Mouse (Mus musculus) G1E (cell line): ENCODE data around the gene Erf. TPM values are rescaled to one million over a fixed set of nuclear protein-coding genes. Genes with fewer than 3 reads are reported as not detected.

ENCODE experiments used
- ATAC-seq: 2 replicates; pipeline ENCODE4 v1.8.0; 2016; ENCODE audit warnings: mild to moderate bottlenecking; ENCODE audit not compliant: insufficient number of reproducible peaks, poor library complexity, low FRiP score, severe bottlenecking; ENCODE audit errors: extremely low read depth
- DNase-seq: peaks from one replicate; pipeline ENCODE4 v3.0.0; 2012; ENCODE audit warnings: low spot score
- H3K27me3 ChIP-seq: 2 replicates; pipeline ENCODE4 v1.6.1; 2012; ENCODE audit warnings: mild to moderate bottlenecking, low read length, inconsistent platforms; ENCODE audit not compliant: insufficient read depth
- H3K36me3 ChIP-seq: replicated peaks from 2 replicates; pipeline ENCODE3; 2012; ENCODE audit warnings: mild to moderate bottlenecking, inconsistent platforms
- H3K4me1 ChIP-seq: 2 replicates; pipeline ENCODE4 v1.6.1; 2012; ENCODE audit warnings: low read depth, low read length, inconsistent platforms, mixed read lengths; ENCODE audit not compliant: insufficient read depth
- H3K4me3 ChIP-seq: 2 replicates; pipeline ENCODE4 v1.5.1; 2012; ENCODE audit warnings: low read depth, mild to moderate bottlenecking, inconsistent platforms, low read length, moderate library complexity, mixed read lengths
- H3K9me3 ChIP-seq: replicated peaks from 2 replicates; pipeline ENCODE4 v1.6.1; 2012; ENCODE audit warnings: inconsistent platforms
- CTCF ChIP-seq: IDR thresholded peaks from 2 replicates; pipeline ENCODE4 v1.5.1; 2012; ENCODE audit warnings: low read depth, low read length, inconsistent platforms, mixed read lengths
- GATA1 ChIP-seq: IDR thresholded peaks from 2 replicates; pipeline ENCODE4 v1.6.1; 2012; ENCODE audit warnings: borderline replicate concordance, low read length, inconsistent platforms, mixed read lengths
- GATA2 ChIP-seq: IDR thresholded peaks from 2 replicates; pipeline ENCODE4 v1.6.1; 2012; ENCODE audit warnings: low read depth, low read length, inconsistent platforms, borderline replicate concordance
- POLR2AphosphoS5 ChIP-seq: IDR thresholded peaks from 2 replicates; pipeline ENCODE4 v1.6.1; 2012; ENCODE audit warnings: low read depth, low read length, inconsistent platforms; ENCODE audit not compliant: insufficient replicate concordance
- TAL1 ChIP-seq: conservative IDR thresholded peaks from 2 replicates; pipeline ENCODE4 v1.6.1; 2012; ENCODE audit warnings: low read depth, low read length, inconsistent platforms, mixed read lengths
- polyA plus RNA-seq: library from polyadenylated mRNA; stranded (reverse); fragments of >175 nt; gene quantifications from 2 replicates; pipeline ENCODE4 v1.2.3, GENCODE M21; 2012
- total RNA-seq, 2 experiments: library from RNA; stranded (forward) in 1 of 2; stranded (reverse) in 1 of 2; fragments of 200-1000 nt in 1 of 2; fragments of >200 nt in 1 of 2; fragmentation: Nextera tagmentation in 1 of 2; gene quantifications; 2 replicates each; pipeline ENCODE4 v1.2.3; 2014 to 2017

Gene Erf
- total and polyA plus RNA-seq, 3 experiments: 6.9 to 97.7 (median 31.5) TPM

DNA sequence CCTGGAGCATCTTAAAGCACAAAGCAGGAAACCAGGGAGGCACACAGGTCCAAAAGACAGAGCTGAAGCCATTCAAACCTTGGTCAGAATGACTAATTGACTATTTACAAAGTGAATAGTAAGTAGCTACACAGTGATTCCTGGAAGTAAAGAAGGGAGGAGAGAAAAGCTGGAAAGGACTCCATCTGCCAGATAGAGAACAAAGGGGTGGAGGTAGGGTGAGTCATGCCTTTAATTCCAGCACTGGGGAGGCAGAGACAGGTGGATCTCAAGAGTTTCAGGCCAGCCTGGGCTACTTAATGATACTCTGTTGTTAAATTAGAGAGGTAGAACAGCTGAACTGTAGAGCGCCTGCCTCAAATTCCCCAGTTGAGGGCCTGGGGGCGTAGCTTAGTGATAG, 36.4 kb downstream of the Erf start:
- TF ChIP-seq GATA1 (no peak), GATA2 (no peak), CTCF (no peak), POLR2AphosphoS5 (no peak), TAL1 (no peak)
- Histone ChIP-seq H3K9me3 (no peaks in the 10 kb centered on the region), H3K4me3 (no peak overlapping the region), H3K4me1 (peaks cover 53% of the 10 kb centered on the region), H3K36me3 (peaks cover 83% of the 10 kb centered on the region), H3K27me3 (no peaks in the 10 kb centered on the region)
- DNase-seq: no peak
- no peak for ATAC-seq

DNA sequence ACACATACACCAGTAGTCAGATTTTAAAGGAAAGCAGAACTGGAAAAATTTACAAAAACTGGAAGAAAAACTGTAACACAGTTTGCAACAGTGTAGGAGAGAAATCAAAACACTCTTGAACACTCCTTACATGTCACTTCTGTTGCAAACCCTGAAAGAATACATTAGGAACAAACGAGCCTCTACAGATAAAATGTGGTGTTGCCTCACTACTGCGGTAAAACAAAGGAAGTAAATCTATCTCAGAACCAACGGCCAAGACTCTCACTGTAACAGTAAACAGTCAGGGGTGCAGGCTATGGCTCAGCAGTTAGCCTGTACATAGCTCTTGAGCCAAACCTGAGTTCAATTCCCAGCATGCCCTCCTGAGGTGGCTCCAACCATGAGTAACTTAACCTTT, 37.5 kb downstream of the Erf start:
- Histone ChIP-seq H3K36me3 (peaks cover 89% of the 10 kb centered on the region), H3K4me3 (no peak overlapping the region), H3K9me3 (no peaks in the 10 kb centered on the region), H3K27me3 (no peaks in the 10 kb centered on the region), H3K4me1 (peaks cover 51% of the 10 kb centered on the region)
- TF ChIP-seq GATA1 (no peak), CTCF (no peak)
- DNase-seq: no peak
- ATAC-seq: no peak

- H3K4me3 ChIP-seq: no peak overlapping the region
- no peaks in the 10 kb centered on the region for H3K27me3 ChIP-seq
- ATAC-seq: no peak
These were observed 40.1 kb downstream of the Erf start for GRCm38 (mm10) chr7:25210482-25210881.

GRCm38 (mm10) chr7:25209161-25209622, 41.4 kb downstream of the Erf start:
- Histone ChIP-seq H3K27me3 (no peaks in the 10 kb centered on the region), H3K4me3 (peak overlapping the region; percentile 8; the same call in 1 of the 2 replicates), H3K9me3 (no peaks in the 10 kb centered on the region), H3K4me1 (peaks cover 47% of the 10 kb centered on the region), H3K36me3 (peaks cover 98% of the 10 kb centered on the region)
- ATAC-seq (no peak), DNase-seq (no peak)
- no peak for TF ChIP-seq TAL1
- TF ChIP-seq CTCF: no peak
- no peak for TF ChIP-seq POLR2AphosphoS5
- TF ChIP-seq GATA2: no peak
- no peak for TF ChIP-seq GATA1

More at GRCm38 (mm10) chr7:25210482-25210881, 40.1 kb downstream of the Erf start:
- Histone ChIP-seq H3K9me3 (no peaks in the 10 kb centered on the region), H3K36me3 (peaks cover 97% of the 10 kb centered on the region), H3K4me1 (peaks cover 49% of the 10 kb centered on the region)
- TF ChIP-seq CTCF (no peak), GATA1 (no peak), GATA2 (no peak), POLR2AphosphoS5 (no peak), TAL1 (no peak)
- no peak for DNase-seq

- H3K4me1 ChIP-seq: peaks cover 36% of the 10 kb centered on the region
- TF ChIP-seq TAL1 (no peak), CTCF (no peak), GATA2 (no peak), GATA1 (no peak), POLR2AphosphoS5 (no peak)
- no peaks in the 10 kb centered on the region for H3K9me3 ChIP-seq
- H3K4me3 ChIP-seq: no peak overlapping the region
- H3K36me3 ChIP-seq: peaks cover 100% of the 10 kb centered on the region
- H3K27me3 ChIP-seq: no peaks in the 10 kb centered on the region; the same call in 1 of the 2 replicates
- no peak for DNase-seq
- no peak for ATAC-seq
These were observed 44.3 kb downstream of the Erf start for GRCm38 (mm10) chr7:25206094-25206830.

DNA sequence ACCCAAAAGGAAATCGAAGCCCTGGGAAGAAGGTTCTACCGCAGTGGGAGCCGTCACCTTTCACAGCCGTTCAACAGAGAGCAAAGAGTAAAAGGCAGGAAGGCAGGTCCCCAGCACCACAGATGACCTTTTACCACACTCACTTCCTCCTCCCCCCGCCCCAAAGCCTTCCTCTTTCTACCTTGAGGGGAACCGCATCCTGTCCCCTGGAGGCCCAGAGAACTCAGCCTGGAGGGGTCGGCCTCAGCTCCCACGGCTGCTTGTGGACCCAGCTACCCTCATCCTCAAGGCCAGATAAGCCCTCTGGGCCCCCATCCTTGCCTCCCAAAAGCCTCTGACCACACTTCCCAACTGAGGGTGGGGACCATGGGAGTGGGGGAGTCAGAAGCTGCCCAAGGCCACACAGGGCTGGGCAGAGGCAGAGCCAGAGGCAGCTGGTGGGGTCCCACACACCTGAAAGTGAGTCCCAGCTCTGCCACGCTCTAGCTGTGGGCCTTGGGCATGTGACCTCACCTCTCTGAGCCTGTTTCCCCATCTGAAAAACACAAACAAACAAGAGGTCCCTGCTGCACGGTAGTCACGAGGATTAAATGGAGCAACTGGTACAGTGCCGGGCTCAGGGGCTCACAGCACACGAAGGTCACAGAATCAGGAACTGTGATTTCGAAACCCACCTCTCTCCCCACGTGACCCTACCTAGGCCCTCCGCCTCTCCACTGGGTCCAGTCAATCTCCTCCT, 45.0 kb downstream of the Erf start:
- Histone ChIP-seq H3K36me3 (peaks cover 99% of the 10 kb centered on the region), H3K4me3 (no peak overlapping the region), H3K4me1 (peaks cover 31% of the 10 kb centered on the region), H3K27me3 (no peaks in the 10 kb centered on the region; the same call in 1 of the 2 replicates), H3K9me3 (no peaks in the 10 kb centered on the region)
- no peak for ATAC-seq
- DNase-seq: no peak
- no peak for TF ChIP-seq POLR2AphosphoS5
- TF ChIP-seq GATA2: no peak
- no peak for TF ChIP-seq GATA1
- TF ChIP-seq TAL1: no peak
- TF ChIP-seq CTCF: no peak
